In genomic region chr4:130793180-130793501, GRCm38 (mm10) we compare ENCODE assay signal across 7 mouse cellular contexts. TPM values are rescaled to one million over a fixed set of nuclear protein-coding genes. Genes with fewer than 3 reads are reported as not detected.
DNase-seq lines count a peak whose midpoint lies in the region; ATAC-seq and TF ChIP-seq lines count a peak whose summit lies in the region.

No protein-coding gene starts in this region.

- ATAC-seq in lung, embryonic 14.5 days (ENCODE audit: insufficient read depth) = peak; percentile 25; the same call in 1 of the 2 replicates
- no peak; the same call in 1 of the 2 replicates for ATAC-seq in forebrain, embryonic 11.5 days (replicated peaks; ENCODE audit: low FRiP score)
- 0 out of 2 replicates have a peak, but pooled peaks have one; percentile 8 for ATAC-seq in limb, embryonic 11.5 days (ENCODE audit: insufficient number of reproducible peaks, low FRiP score, low TSS enrichment, low read depth)

- peak overlapping the region; percentile 85 for H3K4me3 ChIP-seq in lung, embryonic 14.5 days (ENCODE audit: low read depth, low read length)
- H3K4me3 ChIP-seq in forebrain, embryonic 11.5 days (ENCODE audit: low read depth, low read length) = peak overlapping the region; percentile 86
- peak overlapping the region; percentile 94 for H3K4me3 ChIP-seq in limb, embryonic 11.5 days (ENCODE audit: low read depth, low read length)
- peak overlapping the region; percentile 68 for H3K4me3 ChIP-seq in olfactory bulb, adult 2 months (ENCODE audit: insufficient read depth, low read depth, low read length)

- peak overlapping the region; percentile 97 for H3K4me2 ChIP-seq in lung, embryonic 14.5 days
- H3K4me2 ChIP-seq in forebrain, embryonic 11.5 days (ENCODE audit: low read depth, low read length, severe bottlenecking) = peak overlapping the region; percentile 99
- peak overlapping the region; percentile 95 for H3K4me2 ChIP-seq in limb, embryonic 11.5 days (ENCODE audit: low read depth, severe bottlenecking)

- H3K4me1 ChIP-seq in lung, embryonic 14.5 days (ENCODE audit: insufficient read depth) = peaks cover 16% of the 10 kb centered on the region
- peaks cover 8% of the 10 kb centered on the region; the same call in 1 of the 2 replicates for H3K4me1 ChIP-seq in forebrain, embryonic 11.5 days (replicated peaks; ENCODE audit: control insufficient read depth, insufficient read depth, low read length)
- H3K4me1 ChIP-seq in limb, embryonic 11.5 days (ENCODE audit: control insufficient read depth, insufficient read depth, low read length) = peaks cover 24% of the 10 kb centered on the region
- peaks cover 24% of the 10 kb centered on the region for H3K4me1 ChIP-seq in olfactory bulb, adult 2 months (ENCODE audit: control insufficient read depth, insufficient read depth, low read length)

- no peak overlapping the region for H3K27ac ChIP-seq in lung, embryonic 14.5 days (ENCODE audit: low read depth)
- no peak overlapping the region for H3K27ac ChIP-seq in forebrain, embryonic 11.5 days (ENCODE audit: low read depth, low read length)
- H3K27ac ChIP-seq in limb, embryonic 11.5 days (replicated peaks; ENCODE audit: low read depth, low read length) = no peak overlapping the region
- H3K27ac ChIP-seq in olfactory bulb, adult 2 months (ENCODE audit: insufficient read depth, low read depth, low read length) = 0 out of 2 replicates have a peak overlapping the region, but pooled peaks have one; percentile 9

- no peak for DNase-seq in lung, embryonic 14.5 days
- no peak for DNase-seq in lung, postnatal 25 days (ENCODE audit: low spot score)
- DNase-seq in forebrain, embryonic 11.5 days (ENCODE audit: low spot score) = no peak
- no peak for DNase-seq in limb, embryonic 11.5 days (ENCODE audit: low spot score)
- no peak for DNase-seq in adrenal gland, postnatal 10 days
- no peak for DNase-seq in cerebellum, adult 9-11 months

- H3K27me3 ChIP-seq in lung, embryonic 14.5 days (ENCODE audit: insufficient read depth, low read length) = peaks cover 6% of the 10 kb centered on the region; the same call in 1 of the 2 replicates
- H3K27me3 ChIP-seq in forebrain, embryonic 11.5 days (ENCODE audit: control insufficient read depth, insufficient read depth, low read length) = peaks cover 14% of the 10 kb centered on the region
- no peaks in the 10 kb centered on the region for H3K27me3 ChIP-seq in limb, embryonic 11.5 days (ENCODE audit: control insufficient read depth, insufficient read depth, low read length)

- TF ChIP-seq CTCF in lung, embryonic 14.5 days (IDR thresholded peaks at IDR 0.05; ENCODE audit: low read depth) = no peak
- no peak for TF ChIP-seq CTCF in olfactory bulb, adult 2 months (IDR thresholded peaks at IDR 0.05; ENCODE audit: insufficient read depth, low read depth, low read length)

- no peak for TF ChIP-seq POLR2A in olfactory bulb, adult 2 months (IDR thresholded peaks at IDR 0.05; ENCODE audit: insufficient read depth, low read depth, low read length)

- H3K9ac ChIP-seq in lung, embryonic 14.5 days = peak overlapping the region; percentile 92
- peak overlapping the region; percentile 95 for H3K9ac ChIP-seq in forebrain, embryonic 11.5 days (ENCODE audit: low read length)
- H3K9ac ChIP-seq in limb, embryonic 11.5 days (ENCODE audit: low read length) = peak overlapping the region; percentile 97

- WGBS in lung, embryonic 14.5 days = 34% methylated on average over 7 of the region's 7 CpGs
- WGBS in forebrain, embryonic 11.5 days = 53% methylated on average over 7 of the region's 7 CpGs
- WGBS in limb, embryonic 11.5 days = 47% methylated on average over 7 of the region's 7 CpGs
- WGBS in olfactory bulb, adult 2 months = 37% methylated on average over 7 of the region's 7 CpGs

- H3K36me3 ChIP-seq in lung, embryonic 14.5 days (ENCODE audit: insufficient read depth) = no peaks in the 10 kb centered on the region
- no peaks in the 10 kb centered on the region for H3K36me3 ChIP-seq in forebrain, embryonic 11.5 days (ENCODE audit: control insufficient read depth, insufficient read depth, low read length)
- no peaks in the 10 kb centered on the region for H3K36me3 ChIP-seq in limb, embryonic 11.5 days (ENCODE audit: control insufficient read depth, insufficient read depth, low read length)

- no peaks in the 10 kb centered on the region for H3K9me3 ChIP-seq in lung, embryonic 14.5 days (ENCODE audit: low read depth, low read length)
- no peaks in the 10 kb centered on the region for H3K9me3 ChIP-seq in forebrain, embryonic 11.5 days (ENCODE audit: control insufficient read depth, low read length)
- H3K9me3 ChIP-seq in limb, embryonic 11.5 days (ENCODE audit: control insufficient read depth, low read length) = no peaks in the 10 kb centered on the region

RNA-seq across cellular contexts. Expression of gene Sdc3, which starts 0.8 kb away (rescaled TPM):
- polyA plus RNA-seq in lung, embryonic 14.5 days (2014; fragmentation: Nextera tagmentation; extraction: Ambion mirVana) = 19.1 and 20.3 TPM in 2 replicates
- polyA plus RNA-seq in forebrain, embryonic 11.5 days (2014; fragmentation: Nextera tagmentation; extraction: Ambion mirVana) = 19.4 and 19.5 TPM in 2 replicates
- 18.6 and 24.7 TPM in 2 replicates for polyA plus RNA-seq in limb, embryonic 11.5 days (2014; fragmentation: Nextera tagmentation; extraction: Ambion mirVana)
- 81.4 TPM in 1 of 2 replicates, not detected in the other for polyA plus RNA-seq in olfactory bulb, adult 2 months (2012; ENCODE audit: insufficient read depth, insufficient read length, low replicate concordance, missing spikeins)
- total RNA-seq in adrenal gland, postnatal 10 days (2021) = 100 to 1,000 TPM; 149 to 179 TPM
